Mouse (Mus musculus): ENCODE results near the gene BC004004. TPM values are rescaled to one million over a fixed set of nuclear protein-coding genes. Genes with fewer than 3 reads are reported as not detected.

The BC004004 gene
- polyA plus RNA-seq, 1 experiment: 102 TPM

- no peak for DNase-seq
- WGBS: 87% methylated on average over 3 of the region's 3 CpGs
- no peaks in the 10 kb centered on the region for H3K27me3 ChIP-seq (ENCODE audit: control insufficient read depth, insufficient read depth, low read length)
Measured at GRCm38 (mm10) chr17:29292996-29293395, 24.4 kb downstream of the BC004004 start.

GRCm38 (mm10) chr17:29293807-29294605 is 25.4 kb downstream of the BC004004 start:
- no peak overlapping the region for H3K4me3 ChIP-seq (replicated peaks; ENCODE audit: insufficient read depth, low read depth, low read length)
- no peak for TF ChIP-seq POLR2A (IDR thresholded peaks at IDR 0.05; ENCODE audit: borderline replicate concordance, insufficient read depth, low read length)
- peak; percentile 19; the same call in 1 of the 2 replicates for TF ChIP-seq CTCF (IDR thresholded peaks at IDR 0.05; ENCODE audit: borderline replicate concordance, insufficient read depth, low read depth, low read length)
- WGBS: 60% methylated on average over 9 of the region's 9 CpGs
- no peaks in the 10 kb centered on the region for H3K27me3 ChIP-seq (ENCODE audit: control insufficient read depth, insufficient read depth, low read length)
- H3K4me1 ChIP-seq (ENCODE audit: control insufficient read depth, insufficient read depth, low read length): no peaks in the 10 kb centered on the region; the same call in 1 of the 2 replicates
- H3K27ac ChIP-seq (ENCODE audit: insufficient read depth, low read length): no peak overlapping the region
- DNase-seq: no peak

More at GRCm38 (mm10) chr17:29292996-29293395, 24.4 kb downstream of the BC004004 start:
- H3K4me1 ChIP-seq (ENCODE audit: control insufficient read depth, insufficient read depth, low read length): no peaks in the 10 kb centered on the region; the same call in 1 of the 2 replicates
- no peak overlapping the region for H3K27ac ChIP-seq (ENCODE audit: insufficient read depth, low read length)
- no peak for TF ChIP-seq POLR2A (IDR thresholded peaks at IDR 0.05; ENCODE audit: borderline replicate concordance, insufficient read depth, low read length)
- TF ChIP-seq CTCF (IDR thresholded peaks at IDR 0.05; ENCODE audit: borderline replicate concordance, insufficient read depth, low read depth, low read length): no peak
- H3K4me3 ChIP-seq (replicated peaks; ENCODE audit: insufficient read depth, low read depth, low read length): no peak overlapping the region

GRCm38 (mm10) chr17:29295835-29296234 is 27.2 kb downstream of the BC004004 start:
- Histone ChIP-seq H3K27me3 (ENCODE audit: control insufficient read depth, insufficient read depth, low read length) (no peaks in the 10 kb centered on the region), H3K4me3 (replicated peaks; ENCODE audit: insufficient read depth, low read depth, low read length) (no peak overlapping the region), H3K4me1 (ENCODE audit: control insufficient read depth, insufficient read depth, low read length) (no peaks in the 10 kb centered on the region; the same call in 1 of the 2 replicates), H3K27ac (ENCODE audit: insufficient read depth, low read length) (no peak overlapping the region)
- TF ChIP-seq POLR2A (IDR thresholded peaks at IDR 0.05; ENCODE audit: borderline replicate concordance, insufficient read depth, low read length) (no peak), CTCF (IDR thresholded peaks at IDR 0.05; ENCODE audit: borderline replicate concordance, insufficient read depth, low read depth, low read length) (no peak)
- DNase-seq: no peak
- WGBS: 83% methylated on average over 5 of the region's 5 CpGs

- DNase-seq: no peak
- H3K27me3 ChIP-seq (ENCODE audit: control insufficient read depth, insufficient read depth, low read length): no peaks in the 10 kb centered on the region
- H3K27ac ChIP-seq (ENCODE audit: insufficient read depth, low read length): no peak overlapping the region
- no peak for TF ChIP-seq CTCF (IDR thresholded peaks at IDR 0.05; ENCODE audit: borderline replicate concordance, insufficient read depth, low read depth, low read length)
- no peak for TF ChIP-seq POLR2A (IDR thresholded peaks at IDR 0.05; ENCODE audit: borderline replicate concordance, insufficient read depth, low read length)
- H3K4me3 ChIP-seq (replicated peaks; ENCODE audit: insufficient read depth, low read depth, low read length): no peak overlapping the region
- H3K4me1 ChIP-seq (ENCODE audit: control insufficient read depth, insufficient read depth, low read length): no peaks in the 10 kb centered on the region; the same call in 1 of the 2 replicates
- 93% methylated on average over 10 of the region's 10 CpGs for WGBS
Measured at GRCm38 (mm10) chr17:29297321-29297720, 28.7 kb downstream of the BC004004 start.

GRCm38 (mm10) chr17:29297813-29298212 is 29.2 kb downstream of the BC004004 start:
- 90% methylated on average over 6 of the region's 6 CpGs for WGBS

GRCm38 (mm10) chr17:29299282-29299681 is 30.7 kb downstream of the BC004004 start:
- Histone ChIP-seq H3K27ac (ENCODE audit: insufficient read depth, low read length) (no peak overlapping the region), H3K4me1 (ENCODE audit: control insufficient read depth, insufficient read depth, low read length) (no peaks in the 10 kb centered on the region; the same call in 1 of the 2 replicates), H3K27me3 (ENCODE audit: control insufficient read depth, insufficient read depth, low read length) (no peaks in the 10 kb centered on the region), H3K4me3 (replicated peaks; ENCODE audit: insufficient read depth, low read depth, low read length) (no peak overlapping the region)
- 75% methylated on average over 4 of the region's 4 CpGs for WGBS
- no peak for DNase-seq
- TF ChIP-seq POLR2A (IDR thresholded peaks at IDR 0.05; ENCODE audit: borderline replicate concordance, insufficient read depth, low read length) (no peak), CTCF (IDR thresholded peaks at IDR 0.05; ENCODE audit: borderline replicate concordance, insufficient read depth, low read depth, low read length) (no peak)

More at GRCm38 (mm10) chr17:29297813-29298212, 29.2 kb downstream of the BC004004 start:
- Histone ChIP-seq H3K4me3 (replicated peaks; ENCODE audit: insufficient read depth, low read depth, low read length) (no peak overlapping the region), H3K27ac (ENCODE audit: insufficient read depth, low read length) (no peak overlapping the region), H3K4me1 (ENCODE audit: control insufficient read depth, insufficient read depth, low read length) (no peaks in the 10 kb centered on the region; the same call in 1 of the 2 replicates), H3K27me3 (ENCODE audit: control insufficient read depth, insufficient read depth, low read length) (no peaks in the 10 kb centered on the region)
- TF ChIP-seq POLR2A (IDR thresholded peaks at IDR 0.05; ENCODE audit: borderline replicate concordance, insufficient read depth, low read length) (no peak), CTCF (IDR thresholded peaks at IDR 0.05; ENCODE audit: borderline replicate concordance, insufficient read depth, low read depth, low read length) (no peak)
- DNase-seq: no peak

GRCm38 (mm10) chr17:29300926-29301325 is 32.3 kb downstream of the BC004004 start:
- Histone ChIP-seq H3K4me1 (ENCODE audit: control insufficient read depth, insufficient read depth, low read length) (peaks cover 10% of the 10 kb centered on the region), H3K27ac (ENCODE audit: insufficient read depth, low read length) (no peak overlapping the region), H3K27me3 (ENCODE audit: control insufficient read depth, insufficient read depth, low read length) (no peaks in the 10 kb centered on the region), H3K4me3 (replicated peaks; ENCODE audit: insufficient read depth, low read depth, low read length) (no peak overlapping the region)
- no peak for TF ChIP-seq CTCF (IDR thresholded peaks at IDR 0.05; ENCODE audit: borderline replicate concordance, insufficient read depth, low read depth, low read length)
- no peak for TF ChIP-seq POLR2A (IDR thresholded peaks at IDR 0.05; ENCODE audit: borderline replicate concordance, insufficient read depth, low read length)
- no peak for DNase-seq
- 97% methylated on average over 7 of the region's 7 CpGs for WGBS

- H3K27ac ChIP-seq (ENCODE audit: insufficient read depth, low read length): no peak overlapping the region
- DNase-seq: no peak
Measured at GRCm38 (mm10) chr17:29301421-29301820, 32.8 kb downstream of the BC004004 start.

More at GRCm38 (mm10) chr17:29301421-29301820, 32.8 kb downstream of the BC004004 start:
- Histone ChIP-seq H3K4me3 (replicated peaks; ENCODE audit: insufficient read depth, low read depth, low read length) (no peak overlapping the region), H3K4me1 (ENCODE audit: control insufficient read depth, insufficient read depth, low read length) (peaks cover 11% of the 10 kb centered on the region), H3K27me3 (ENCODE audit: control insufficient read depth, insufficient read depth, low read length) (no peaks in the 10 kb centered on the region)
- 90% methylated on average over 6 of the region's 6 CpGs for WGBS
- no peak for TF ChIP-seq POLR2A (IDR thresholded peaks at IDR 0.05; ENCODE audit: borderline replicate concordance, insufficient read depth, low read length)
- no peak for TF ChIP-seq CTCF (IDR thresholded peaks at IDR 0.05; ENCODE audit: borderline replicate concordance, insufficient read depth, low read depth, low read length)

All from cerebellum, adult 2 months (tissue).